Mouse (Mus musculus): ENCODE data around the gene Gm47955.
"Not testable (repeated sequence)": the region's sequence is repeated elsewhere in the genome, so short reads cannot be mapped to it uniquely, and the experiment has no call there.

Gene Gm47955

GRCm38 (mm10) chr1:82993947-82994346, 33.9 kb downstream of the Gm47955 start:
- no peak for DNase-seq

GRCm38 (mm10) chr1:83000306-83000705, 40.2 kb downstream of the Gm47955 start, which contains the start of gene Gm47959:
Gm47959 (plus strand) TSS chr1:83000548.
- DNase-seq, result not testable (repeated sequence)

DNA sequence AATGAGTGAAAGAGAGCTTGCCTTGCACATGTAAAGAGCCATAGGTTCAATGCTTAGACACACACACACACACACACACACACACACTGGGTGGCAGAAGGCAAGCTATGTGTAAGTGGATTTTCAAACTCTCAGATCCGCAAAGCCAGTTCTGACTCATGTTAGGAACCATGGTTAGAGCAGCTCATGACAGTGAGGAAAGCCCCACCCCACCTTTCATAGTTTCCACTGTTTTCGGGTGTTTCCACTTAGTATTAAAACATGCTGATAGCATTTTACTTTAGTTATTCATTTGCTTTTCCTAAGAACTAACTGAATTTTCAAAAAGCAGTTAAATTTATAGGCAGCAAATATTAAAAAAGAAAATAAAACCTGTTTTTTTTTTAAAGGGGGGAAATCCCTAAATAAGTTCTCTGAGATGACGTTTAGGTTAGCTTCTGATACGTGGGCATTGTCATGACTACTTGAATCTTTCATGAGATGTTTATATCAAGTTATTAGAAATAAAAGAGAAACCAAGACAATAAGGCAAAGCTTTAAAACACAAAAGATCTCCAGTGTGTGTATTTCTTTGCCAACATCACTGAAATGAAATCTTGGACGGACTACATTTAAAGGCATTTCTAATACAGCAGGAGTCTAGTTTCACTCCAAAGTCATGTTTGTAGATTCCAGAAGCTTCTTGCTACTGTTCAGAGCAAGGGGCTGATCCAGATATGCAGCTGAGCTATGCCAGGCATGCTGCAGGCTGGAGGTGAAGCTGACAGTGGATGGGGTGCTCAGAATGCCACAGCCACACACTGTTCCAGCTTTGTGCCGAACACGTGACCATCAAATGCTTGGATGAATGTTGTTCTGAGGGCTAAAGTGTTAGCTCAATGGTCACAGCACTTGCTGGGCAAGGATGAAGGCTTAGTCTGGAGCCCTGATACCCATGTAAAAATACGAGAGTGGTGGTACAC, 46.4 kb downstream of the Gm47955 start:
- no peak for DNase-seq

GRCm38 (mm10) chr1:83007471-83007870, 47.4 kb downstream of the Gm47955 start:
- DNase-seq, result no peak

All from cerebellum, adult 9-11 months (tissue).